Mouse (Mus musculus) kidney, adult 2 months (tissue): ENCODE results near the gene Micu1.

Experiments
- CTCF ChIP-seq: fragments of 200-500 bp; conservative IDR thresholded peaks from 2 replicates; pipeline ENCODE4 v1.5.1; 2011; ENCODE audit warnings: low read depth, mild to moderate bottlenecking, control low read depth, low read length, moderate library complexity, mixed read lengths; ENCODE audit not compliant: insufficient read depth, insufficient read length
- POLR2A ChIP-seq: fragments of 200-500 bp; IDR thresholded peaks from one replicate; pipeline ENCODE4 v1.6.1; 2011; ENCODE audit warnings: low read depth, low read length, control low read depth

DNA sequence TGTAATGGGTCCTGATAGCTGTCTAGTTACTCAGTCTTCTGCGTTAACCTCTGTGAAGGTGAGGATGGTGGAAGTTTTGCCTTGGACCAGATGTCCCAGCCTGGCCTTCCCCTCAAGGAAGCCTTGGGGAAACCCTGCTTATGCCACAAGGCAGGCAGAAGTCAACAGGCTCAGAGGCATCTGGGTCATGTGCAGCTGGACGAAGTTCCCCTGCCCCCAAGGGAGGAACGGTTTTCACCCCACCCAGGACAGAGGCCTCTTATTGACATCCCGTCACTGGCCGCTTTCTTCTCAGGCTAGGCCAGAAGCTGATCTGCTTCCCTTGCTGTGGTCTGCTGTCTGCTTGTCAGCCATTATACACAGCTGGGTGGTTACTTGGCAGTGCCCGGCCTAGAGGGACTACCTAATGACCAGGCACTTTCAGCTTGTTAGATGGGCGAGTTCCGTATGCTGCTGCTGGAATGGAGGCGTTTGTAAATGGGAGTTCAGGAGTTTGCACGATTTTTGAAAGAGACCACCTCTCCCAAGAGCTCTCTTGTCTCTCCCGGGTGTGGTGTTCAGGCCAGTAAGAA is 33.8 kb downstream of the Micu1 start:
- TF ChIP-seq POLR2A = no peak
- no peak for TF ChIP-seq CTCF
